Mouse (Mus musculus) hindbrain, embryonic 14.5 days (tissue): ENCODE data around the gene Opa1. TPM values are rescaled to one million over a fixed set of nuclear protein-coding genes. Genes with fewer than 3 reads are reported as not detected.

Experiments used
- ATAC-seq: fragments of 200-750 bp; cut with Nextera tagmentation; 2 replicates; pipeline ENCODE4 v1.8.0; 2017; ENCODE audit warnings: moderate number of reproducible peaks, mild to moderate bottlenecking, moderate TSS enrichment, moderate library complexity; ENCODE audit not compliant: low FRiP score
- DNase-seq: peaks from one replicate; pipeline ENCODE4 v3.0.0-alpha.2; 2015; ENCODE audit warnings: low spot score
- H3K27ac ChIP-seq: fragments of 300-500 bp; sonication (generic); 2 replicates; pipeline ENCODE4 v1.5.1; 2014; ENCODE audit warnings: mild to moderate bottlenecking, moderate library complexity
- H3K27me3 ChIP-seq: fragments of 300-500 bp; sonication (generic); 2 replicates; pipeline ENCODE4 v1.6.1; 2014; ENCODE audit warnings: mild to moderate bottlenecking, low read length, mixed read lengths; ENCODE audit not compliant: control insufficient read depth, insufficient read depth
- H3K36me3 ChIP-seq: fragments of 300-500 bp; sonication (generic); replicated peaks from 2 replicates; pipeline ENCODE4 v1.6.1; 2014; ENCODE audit not compliant: control insufficient read depth, insufficient read depth
- H3K4me1 ChIP-seq: fragments of 300-500 bp; sonication (generic); replicated peaks from 2 replicates; pipeline ENCODE4 v1.6.1; 2014; ENCODE audit warnings: antibody characterized with exemption, low read length, mixed read lengths; ENCODE audit not compliant: control insufficient read depth, insufficient read depth
- H3K4me2 ChIP-seq: fragments of 300-500 bp; sonication (generic); replicated peaks from 2 replicates; pipeline ENCODE4 v1.6.1; 2014; ENCODE audit warnings: mild to moderate bottlenecking, moderate library complexity
- H3K4me3 ChIP-seq: fragments of 300-500 bp; sonication (generic); replicated peaks from 2 replicates; pipeline ENCODE4 v1.5.1; 2014; ENCODE audit warnings: mild to moderate bottlenecking, low read length
- H3K9ac ChIP-seq: fragments of 300-500 bp; sonication (generic); 2 replicates; pipeline ENCODE4 v1.6.1; 2014
- H3K9me3 ChIP-seq: fragments of 300-500 bp; sonication (generic); 2 replicates; pipeline ENCODE4 v1.6.1; 2016; ENCODE audit warnings: low read length; ENCODE audit not compliant: control insufficient read depth
- WGBS: fragments of 180-500 bp; shearing (Covaris S2); extraction: QIAGEN DNeasy Blood & Tissue Kit; methylation state at CpG from one replicate; pipeline ENCODE4 v1.1.7; 2014; 5-methylcytosine and 5-hydroxymethylcytosine counted together
- polyA plus RNA-seq: library from polyadenylated mRNA; unstranded; fragments of >200 nt; fragmentation: Nextera tagmentation; extraction: Ambion mirVana; gene quantifications from 2 replicates; pipeline ENCODE4 v1.2.1, GENCODE M21; 2014

Opa1 gene
- 64.4 and 71.6 TPM in 2 replicates for polyA plus RNA-seq

GRCm38 (mm10) chr16:29579167-29579786, at the start of gene Opa1:
Opa1 (plus strand) TSS chr16:29579334.
- H3K27ac ChIP-seq, result no peak within 1 kb of the TSS; the same call in 1 of the 2 replicates
- peak within 1 kb of the TSS; percentile 91 for H3K9ac ChIP-seq
- ATAC-seq, result peak; percentile 99
- H3K27me3 ChIP-seq, result no peaks in the 10 kb centered on the region
- H3K4me3 ChIP-seq, result peak within 1 kb of the TSS; percentile 88
- no peaks in the 10 kb centered on the region for H3K36me3 ChIP-seq
- H3K4me2 ChIP-seq, result peak within 1 kb of the TSS; percentile 93
- WGBS, result under 1% methylated on average over 38 of the region's 39 CpGs
- peak; percentile 99 for DNase-seq
- H3K4me1 ChIP-seq, result peaks cover 10% of the 10 kb centered on the region
- H3K9me3 ChIP-seq, result no peaks in the 10 kb centered on the region

GRCm38 (mm10) chr16:29533641-29534040, 45.5 kb upstream of the Opa1 start:
- no peak overlapping the region for H3K4me2 ChIP-seq
- no peaks in the 10 kb centered on the region for H3K9me3 ChIP-seq
- DNase-seq, result no peak
- no peak overlapping the region for H3K27ac ChIP-seq
- no peak overlapping the region for H3K9ac ChIP-seq
- no peak for ATAC-seq
- WGBS, result 87% methylated on average over 6 of the region's 6 CpGs
- no peaks in the 10 kb centered on the region for H3K36me3 ChIP-seq
- H3K4me1 ChIP-seq, result no peaks in the 10 kb centered on the region
- H3K27me3 ChIP-seq, result no peaks in the 10 kb centered on the region
- H3K4me3 ChIP-seq, result no peak overlapping the region

GRCm38 (mm10) chr16:29535866-29536265, 43.3 kb upstream of the Opa1 start:
- H3K4me3 ChIP-seq, result no peak overlapping the region
- no peak for DNase-seq
- H3K27me3 ChIP-seq, result no peaks in the 10 kb centered on the region
- no peak overlapping the region for H3K4me2 ChIP-seq
- H3K9ac ChIP-seq, result no peak overlapping the region
- no peak overlapping the region for H3K27ac ChIP-seq
- no peaks in the 10 kb centered on the region for H3K9me3 ChIP-seq
- WGBS, result 81% methylated on average over 4 of the region's 4 CpGs
- no peaks in the 10 kb centered on the region for H3K36me3 ChIP-seq
- H3K4me1 ChIP-seq, result no peaks in the 10 kb centered on the region
- no peak for ATAC-seq

- ATAC-seq (peak; percentile 72; the same call in 1 of the 2 replicates), DNase-seq (peak; percentile 46)
- Histone ChIP-seq H3K4me3 (no peak overlapping the region), H3K4me1 (no peaks in the 10 kb centered on the region), H3K9me3 (no peaks in the 10 kb centered on the region), H3K27me3 (no peaks in the 10 kb centered on the region), H3K27ac (no peak overlapping the region), H3K9ac (no peak overlapping the region), H3K4me2 (no peak overlapping the region; the same call in 1 of the 2 replicates), H3K36me3 (no peaks in the 10 kb centered on the region)
- WGBS, result 62% methylated on average over 15 of the region's 15 CpGs
These were observed 42.5 kb upstream of the Opa1 start for GRCm38 (mm10) chr16:29536411-29537204.

GRCm38 (mm10) chr16:29539906-29540305, 39.2 kb upstream of the Opa1 start:
- ATAC-seq, result no peak
- Histone ChIP-seq H3K4me3 (no peak overlapping the region), H3K4me2 (no peak overlapping the region), H3K9ac (no peak overlapping the region), H3K36me3 (no peaks in the 10 kb centered on the region), H3K27me3 (no peaks in the 10 kb centered on the region), H3K4me1 (no peaks in the 10 kb centered on the region), H3K27ac (no peak overlapping the region), H3K9me3 (no peaks in the 10 kb centered on the region)
- no peak for DNase-seq

- Histone ChIP-seq H3K4me1 (no peaks in the 10 kb centered on the region), H3K27me3 (no peaks in the 10 kb centered on the region), H3K27ac (no peak overlapping the region), H3K4me3 (no peak overlapping the region), H3K9me3 (no peaks in the 10 kb centered on the region), H3K9ac (no peak overlapping the region), H3K36me3 (no peaks in the 10 kb centered on the region), H3K4me2 (no peak overlapping the region)
- WGBS, result 80% methylated on average over 11 of the region's 11 CpGs
- no peak for ATAC-seq
- DNase-seq, result no peak
These were observed 37.9 kb upstream of the Opa1 start for GRCm38 (mm10) chr16:29541261-29541683.

GRCm38 (mm10) chr16:29544829-29545228, 34.3 kb upstream of the Opa1 start, which contains the start of gene Atp13a4:
Atp13a4 (minus strand) TSS chr16:29544864.
- Histone ChIP-seq H3K4me2 (no peak within 1 kb of the TSS), H3K9me3 (no peaks in the 10 kb centered on the region), H3K36me3 (no peaks in the 10 kb centered on the region), H3K27ac (no peak within 1 kb of the TSS), H3K4me1 (no peaks in the 10 kb centered on the region), H3K4me3 (no peak within 1 kb of the TSS), H3K27me3 (no peaks in the 10 kb centered on the region), H3K9ac (no peak within 1 kb of the TSS)
- no peak for ATAC-seq
- no peak for DNase-seq
- WGBS, result 79% methylated on average over 11 of the region's 11 CpGs

GRCm38 (mm10) chr16:29559667-29560066, 19.5 kb upstream of the Opa1 start:
- Histone ChIP-seq H3K9me3 (no peaks in the 10 kb centered on the region), H3K9ac (no peak overlapping the region), H3K4me2 (no peak overlapping the region), H3K27ac (no peak overlapping the region), H3K4me3 (no peak overlapping the region), H3K4me1 (no peaks in the 10 kb centered on the region), H3K27me3 (0 out of 2 replicates have a peak, but pooled peaks cover 7% of the 10 kb centered on the region), H3K36me3 (no peaks in the 10 kb centered on the region)
- DNase-seq (no peak), ATAC-seq (no peak)
- WGBS, result 80% methylated on average over 5 of the region's 5 CpGs

GRCm38 (mm10) chr16:29560454-29560853, 18.7 kb upstream of the Opa1 start:
- no peaks in the 10 kb centered on the region for H3K4me1 ChIP-seq
- no peaks in the 10 kb centered on the region for H3K36me3 ChIP-seq
- H3K4me2 ChIP-seq, result peak overlapping the region; percentile 13
- H3K9ac ChIP-seq, result no peak overlapping the region
- H3K27ac ChIP-seq, result no peak overlapping the region
- peak; percentile 38 for DNase-seq
- no peaks in the 10 kb centered on the region for H3K9me3 ChIP-seq
- H3K4me3 ChIP-seq, result no peak overlapping the region
- peak; percentile 34; the same call in 1 of the 2 replicates for ATAC-seq
- WGBS, result 53% methylated on average over 10 of the region's 10 CpGs
- 0 out of 2 replicates have a peak, but pooled peaks cover 7% of the 10 kb centered on the region for H3K27me3 ChIP-seq
